Comparison of ENCODE assay signal across 18 mouse cellular contexts in the genomic region with DNA sequence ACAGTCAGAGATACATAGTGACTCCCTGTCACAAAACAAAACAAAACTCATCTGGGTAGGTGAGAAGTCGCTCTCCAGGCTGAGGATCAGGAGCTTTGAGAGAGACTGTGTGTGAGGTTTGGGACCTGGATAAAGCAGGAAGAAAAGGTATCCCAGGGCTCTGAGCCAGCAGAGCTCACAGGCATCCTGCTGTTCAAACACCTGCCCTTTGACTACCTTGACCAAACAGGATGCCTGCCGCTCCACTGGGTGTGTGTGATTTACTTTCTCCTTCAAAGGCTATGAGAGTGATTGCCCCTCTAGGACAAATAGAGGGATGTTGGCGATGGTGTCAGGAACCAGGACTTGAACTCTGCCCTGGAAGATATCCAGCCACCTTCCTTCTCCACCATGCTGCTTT.
DNase-seq lines count a peak whose midpoint lies in the region; ATAC-seq and TF ChIP-seq lines count a peak whose summit lies in the region.
"Had no signal": no experiment of that assay in that cellular context is flagged by ENCODE, and none has a peak within 500 bp of the region (broad histone marks: within the 10 kb centered on the region; RNA-seq: fewer than 3 reads in every experiment).

No protein-coding gene starts in this region.

- no peaks in the 10 kb centered on the region for H3K27me3 ChIP-seq in lung, embryonic 14.5 days (ENCODE audit: insufficient read depth, low read length)
- H3K27me3 ChIP-seq: forebrain, embryonic 13.5 days; heart, embryonic 13.5 days; Patski had no signal

- no peak overlapping the region for H3K27ac ChIP-seq in lung, embryonic 14.5 days (ENCODE audit: low read depth)
- peak overlapping the region; percentile 96 for H3K27ac ChIP-seq in macrophage
- H3K27ac ChIP-seq: forebrain, embryonic 13.5 days; heart, embryonic 13.5 days had no signal

- H3K9ac ChIP-seq in lung, embryonic 14.5 days = no peak overlapping the region
- H3K9ac ChIP-seq: forebrain, embryonic 13.5 days; heart, embryonic 13.5 days had no signal

- 0 out of 2 replicates have a peak, but pooled peaks cover 3% of the 10 kb centered on the region for H3K4me1 ChIP-seq in lung, embryonic 14.5 days (ENCODE audit: insufficient read depth)
- H3K4me1 ChIP-seq: forebrain, embryonic 13.5 days had no signal

- no peak; the same call in 1 of the 2 replicates for ATAC-seq in lung, embryonic 14.5 days (ENCODE audit: insufficient read depth)
- ATAC-seq: forebrain, embryonic 13.5 days; hindbrain, embryonic 16.5 days; Patski had no signal

- H3K9me3 ChIP-seq in lung, embryonic 14.5 days (ENCODE audit: low read depth, low read length) = no peaks in the 10 kb centered on the region
- H3K9me3 ChIP-seq: forebrain, embryonic 13.5 days; heart, embryonic 13.5 days had no signal

- H3K4me2 ChIP-seq in lung, embryonic 14.5 days = no peak overlapping the region
- H3K4me2 ChIP-seq: forebrain, embryonic 13.5 days; heart, embryonic 13.5 days; midbrain, embryonic 11.5 days had no signal

- no peak overlapping the region for H3K4me3 ChIP-seq in lung, embryonic 14.5 days (ENCODE audit: low read depth, low read length)
- H3K4me3 ChIP-seq in macrophage (ENCODE audit: inconsistent target) = no peak overlapping the region
- H3K4me3 ChIP-seq: forebrain, embryonic 13.5 days; heart, embryonic 13.5 days had no signal

- peak; percentile 34 for DNase-seq in lung, embryonic 14.5 days
- no peak for DNase-seq in lung, postnatal 14 days
- DNase-seq in brain, adult 2 months (ENCODE audit: low read depth, low spot score) = peak; percentile 78
- DNase-seq in cerebellum, adult 9-10 months = peak; percentile 81
- DNase-seq in left cerebral cortex, adult 18-20 months (ENCODE audit: low spot score in 2 of 2) = no peak
- no peak for DNase-seq in ovary, postnatal 36 days (ENCODE audit: low spot score)
- DNase-seq in left cerebral cortex, adult 9 months (ENCODE audit: low spot score in 2 of 2) = no peak
- DNase-seq: adrenal gland, postnatal 25 days; gastrocnemius, postnatal 14 days; heart, postnatal 36 days; kidney, adult 11 months; kidney, postnatal 10 days had no signal

- H3K79me2 ChIP-seq in macrophage (ENCODE audit: inconsistent target) = no peaks in the 10 kb centered on the region

- 35% methylated on average over 3 of the region's 3 CpGs for WGBS in lung, embryonic 14.5 days
- WGBS in macrophage (ENCODE audit: missing documents) = 80% methylated on average over 3 of the region's 3 CpGs

- H3K36me3 ChIP-seq in lung, embryonic 14.5 days (ENCODE audit: insufficient read depth) = no peaks in the 10 kb centered on the region
- no peaks in the 10 kb centered on the region for H3K36me3 ChIP-seq in macrophage (ENCODE audit: inconsistent target)
- H3K36me3 ChIP-seq: heart, embryonic 13.5 days had no signal

- no peak for TF ChIP-seq CTCF in lung, embryonic 14.5 days (IDR thresholded peaks at IDR 0.05; ENCODE audit: low read depth)

Comparison
In these comparisons a context has a peak if more than half of its experiments do, and no peak if none do; other contexts are left out.
1. DNase-seq: peak in lung, embryonic 14.5 days (single experiment), brain, adult 2 months (single experiment) and cerebellum, adult 9-10 months (single experiment); none in lung, postnatal 14 days (single experiment), left cerebral cortex, adult 18-20 months (0 of 2), ovary, postnatal 36 days (single experiment) and left cerebral cortex, adult 9 months (0 of 2).